ENCODE assay signal across 14 mouse cellular contexts in the genomic region with DNA sequence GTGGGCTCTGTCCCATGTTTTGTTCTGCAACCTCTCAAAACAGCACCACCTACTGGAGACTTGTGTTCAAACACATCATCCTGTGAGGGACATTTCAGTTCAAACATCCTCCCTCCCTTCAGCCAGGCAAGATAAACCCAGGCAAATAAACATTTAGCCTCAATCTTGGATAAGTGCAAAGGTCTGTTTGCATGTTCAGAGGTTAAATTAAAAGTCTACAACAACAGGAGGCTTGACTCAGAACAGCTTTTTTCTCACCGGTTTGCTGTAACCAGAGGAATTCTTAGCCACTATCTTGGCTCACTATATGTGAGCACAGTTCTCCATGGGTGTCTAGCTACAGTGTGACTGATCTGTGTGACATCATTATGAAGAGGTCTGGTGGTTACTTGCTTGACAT. TPM values are rescaled to one million over a fixed set of nuclear protein-coding genes. Genes with fewer than 3 reads are reported as not detected.
"Had no signal": no experiment of that assay in that cellular context is flagged by ENCODE, and none has a peak within 500 bp of the region (broad histone marks: within the 10 kb centered on the region; RNA-seq: fewer than 3 reads in every experiment).

No protein-coding gene starts in this region.

- H3K9ac ChIP-seq: kidney, embryonic 15.5 days; limb, embryonic 12.5 days; liver, postnatal 0 days; stomach, embryonic 15.5 days had no signal

- H3K36me3 ChIP-seq: kidney, embryonic 15.5 days; stomach, embryonic 15.5 days had no signal

- H3K4me2 ChIP-seq: kidney, embryonic 15.5 days; limb, embryonic 12.5 days; liver, embryonic 11.5 days; midbrain, embryonic 11.5 days; stomach, embryonic 15.5 days had no signal

- H3K4me3 ChIP-seq: kidney, embryonic 15.5 days; limb, embryonic 12.5 days; megakaryocyte, embryonic 14.5 days; stomach, embryonic 15.5 days had no signal

- H3K27ac ChIP-seq: kidney, embryonic 15.5 days; limb, embryonic 12.5 days; macrophage; stomach, embryonic 15.5 days had no signal

- H3K9me3 ChIP-seq: stomach, embryonic 15.5 days had no signal

- DNase-seq: kidney, adult 18-20 months; kidney, postnatal 25 days; liver, postnatal 0 days; lung, postnatal 10 days; right cerebral cortex, postnatal 14 days; thymus, postnatal 36 days had no signal

- H3K27me3 ChIP-seq: kidney, embryonic 15.5 days; limb, embryonic 12.5 days; megakaryocyte, embryonic 14.5 days; stomach, embryonic 15.5 days had no signal

- H3K4me1 ChIP-seq: kidney, embryonic 15.5 days; limb, embryonic 12.5 days; megakaryocyte, embryonic 14.5 days; stomach, embryonic 15.5 days had no signal

- ATAC-seq: liver, postnatal 0 days; midbrain, embryonic 16.5 days had no signal

RNA-seq across cellular contexts. Expression of gene Ism1, which starts 22.6 kb away (rescaled TPM):
- polyA plus RNA-seq: liver, postnatal 0 days; macrophage had no signal
